Mouse (Mus musculus) limb, embryonic 13.5 days (tissue): ENCODE measurements around the gene Prpf38b. TPM values are rescaled to one million over a fixed set of nuclear protein-coding genes. Genes with fewer than 3 reads are reported as not detected.
"Not testable (repeated sequence)": the region's sequence is repeated elsewhere in the genome, so short reads cannot be mapped to it uniquely, and the experiment has no call there.

ENCODE experiments used
- ATAC-seq: fragments of 200-750 bp; cut with Nextera tagmentation; 2 replicates; pipeline ENCODE4 v1.8.0; 2017; ENCODE audit warnings: low read depth, moderate number of reproducible peaks, moderate TSS enrichment; ENCODE audit not compliant: low FRiP score
- H3K27ac ChIP-seq: fragments of 300-500 bp; sonication (generic); 2 replicates; pipeline ENCODE4 v1.5.1; 2015; ENCODE audit warnings: inconsistent platforms, mild to moderate bottlenecking, moderate library complexity
- H3K27me3 ChIP-seq: fragments of 300-500 bp; sonication (generic); 2 replicates; pipeline ENCODE4 v1.6.1; 2015; ENCODE audit warnings: mild to moderate bottlenecking, inconsistent platforms
- H3K36me3 ChIP-seq: fragments of 300-500 bp; sonication (generic); 2 replicates; pipeline ENCODE4 v1.6.1; 2015; ENCODE audit warnings: inconsistent platforms, mild to moderate bottlenecking, moderate library complexity
- H3K4me1 ChIP-seq: fragments of 300-500 bp; sonication (generic); 2 replicates; pipeline ENCODE4 v1.6.1; 2015; ENCODE audit warnings: inconsistent platforms
- H3K4me2 ChIP-seq: fragments of 300-500 bp; sonication (generic); replicated peaks from 2 replicates; pipeline ENCODE4 v1.6.1; 2015; ENCODE audit warnings: inconsistent platforms, mild to moderate bottlenecking, moderate library complexity
- H3K4me3 ChIP-seq: fragments of 300-500 bp; sonication (generic); 2 replicates; pipeline ENCODE4 v1.5.1; 2015; ENCODE audit warnings: moderate library complexity, mild to moderate bottlenecking, inconsistent platforms
- H3K9ac ChIP-seq: fragments of 300-500 bp; sonication (generic); 2 replicates; pipeline ENCODE4 v1.6.1; 2015; ENCODE audit warnings: mild to moderate bottlenecking, inconsistent platforms
- H3K9me3 ChIP-seq: fragments of 300-500 bp; sonication (generic); 2 replicates; pipeline ENCODE4 v1.6.1; 2016; ENCODE audit warnings: inconsistent platforms
- WGBS: fragments of 180-500 bp; shearing (Covaris S2); methylation state at CpG from one replicate; pipeline ENCODE4 v1.1.7; 2015; 5-methylcytosine and 5-hydroxymethylcytosine counted together
- polyA plus RNA-seq: library from polyadenylated mRNA; unstranded; fragments of >200 nt; fragmentation: Nextera tagmentation; extraction: Ambion mirVana; gene quantifications from 2 replicates; pipeline ENCODE4 v1.2.1, GENCODE M21; 2015

Prpf38b gene
- polyA plus RNA-seq, 1 experiment from 2014 or later, result 82.3 TPM

- no peak for ATAC-seq
- Histone ChIP-seq H3K36me3 (no peaks in the 10 kb centered on the region), H3K4me1 (no peaks in the 10 kb centered on the region), H3K4me2 (no peak overlapping the region), H3K9me3 (no peaks in the 10 kb centered on the region), H3K4me3 (no peak overlapping the region), H3K27ac (no peak overlapping the region), H3K9ac (no peak overlapping the region), H3K27me3 (no peaks in the 10 kb centered on the region)
- 78% methylated on average over 6 of the region's 6 CpGs for WGBS
Observed at GRCm38 (mm10) chr3:108870631-108871030, 40.9 kb downstream of the Prpf38b start.

GRCm38 (mm10) chr3:108867449-108867848 is 44.1 kb downstream of the Prpf38b start:
- no peak overlapping the region for H3K4me3 ChIP-seq
- H3K27ac ChIP-seq, result no peak overlapping the region
- H3K4me1 ChIP-seq, result no peaks in the 10 kb centered on the region
- WGBS, result 91% methylated on average over 3 of the region's 3 CpGs
- no peaks in the 10 kb centered on the region for H3K27me3 ChIP-seq
- H3K36me3 ChIP-seq, result no peaks in the 10 kb centered on the region
- H3K9ac ChIP-seq, result no peak overlapping the region
- no peak overlapping the region for H3K4me2 ChIP-seq
- no peaks in the 10 kb centered on the region for H3K9me3 ChIP-seq
- no peak for ATAC-seq

GRCm38 (mm10) chr3:108865676-108866075 is 45.9 kb downstream of the Prpf38b start:
- Histone ChIP-seq H3K4me3 (no peak overlapping the region), H3K9ac (no peak overlapping the region), H3K9me3 (peaks cover 3% of the 10 kb centered on the region; the same call in 1 of the 2 replicates), H3K27me3 (no peaks in the 10 kb centered on the region), H3K4me2 (no peak overlapping the region), H3K27ac (no peak overlapping the region), H3K4me1 (no peaks in the 10 kb centered on the region), H3K36me3 (no peaks in the 10 kb centered on the region)
- WGBS, result 95% methylated on average over 3 of the region's 3 CpGs
- no peak for ATAC-seq

- Histone ChIP-seq H3K36me3 (no peaks in the 10 kb centered on the region), H3K27ac (no peak overlapping the region), H3K9me3 (peaks cover 3% of the 10 kb centered on the region; the same call in 1 of the 2 replicates), H3K4me1 (no peaks in the 10 kb centered on the region; the same call in 1 of the 2 replicates), H3K4me3 (no peak overlapping the region), H3K9ac (no peak overlapping the region), H3K27me3 (no peaks in the 10 kb centered on the region), H3K4me2 (no peak overlapping the region)
- ATAC-seq, result no peak
- WGBS, result 32% methylated on average over 3 of the region's 3 CpGs
Observed at GRCm38 (mm10) chr3:108865129-108865528, 46.4 kb downstream of the Prpf38b start.

GRCm38 (mm10) chr3:108863091-108863490 is 48.4 kb downstream of the Prpf38b start:
- Histone ChIP-seq H3K9me3 (peaks cover 3% of the 10 kb centered on the region; the same call in 1 of the 2 replicates), H3K4me2 (no peak overlapping the region), H3K4me3 (no peak overlapping the region), H3K4me1 (peaks cover 19% of the 10 kb centered on the region), H3K9ac (no peak overlapping the region), H3K27ac (no peak overlapping the region), H3K27me3 (no peaks in the 10 kb centered on the region), H3K36me3 (no peaks in the 10 kb centered on the region)
- WGBS, result 66% methylated on average over 10 of the region's 10 CpGs
- no peak for ATAC-seq

GRCm38 (mm10) chr3:108862282-108862681 is 49.2 kb downstream of the Prpf38b start:
- not testable (repeated sequence) for ATAC-seq, H3K4me2 ChIP-seq

GRCm38 (mm10) chr3:108860786-108861185 is 50.7 kb downstream of the Prpf38b start:
- 75% methylated on average over 2 of the region's 2 CpGs for WGBS
- no peak overlapping the region for H3K4me3 ChIP-seq
- H3K4me1 ChIP-seq, result peaks cover 38% of the 10 kb centered on the region
- no peak overlapping the region for H3K9ac ChIP-seq
- peaks cover 3% of the 10 kb centered on the region; the same call in 1 of the 2 replicates for H3K9me3 ChIP-seq
- H3K4me2 ChIP-seq, result no peak overlapping the region
- no peaks in the 10 kb centered on the region for H3K36me3 ChIP-seq
- no peaks in the 10 kb centered on the region for H3K27me3 ChIP-seq
- ATAC-seq, result no peak
- no peak overlapping the region for H3K27ac ChIP-seq

More at GRCm38 (mm10) chr3:108862282-108862681, 49.2 kb downstream of the Prpf38b start:
- not testable (repeated sequence) for H3K27me3 ChIP-seq, H3K4me3 ChIP-seq, H3K9me3 ChIP-seq, H3K27ac ChIP-seq, H3K36me3 ChIP-seq, H3K9ac ChIP-seq
- 78% methylated on average over 4 of the region's 4 CpGs for WGBS
- H3K4me1 ChIP-seq, result peaks cover 23% of the 10 kb centered on the region

- Histone ChIP-seq H3K27ac (peak overlapping the region; percentile 69; the same call in 1 of the 2 replicates), H3K9ac (no peak overlapping the region)
Observed at GRCm38 (mm10) chr3:108858231-108858770, 53.2 kb downstream of the Prpf38b start.

GRCm38 (mm10) chr3:108857714-108858113 is 53.8 kb downstream of the Prpf38b start:
- Histone ChIP-seq H3K27ac (peak overlapping the region; percentile 69; the same call in 1 of the 2 replicates), H3K4me3 (no peak overlapping the region), H3K4me2 (peak overlapping the region; percentile 34), H3K9me3 (peaks cover 3% of the 10 kb centered on the region; the same call in 1 of the 2 replicates), H3K9ac (no peak overlapping the region), H3K36me3 (no peaks in the 10 kb centered on the region), H3K27me3 (no peaks in the 10 kb centered on the region), H3K4me1 (peaks cover 48% of the 10 kb centered on the region)
- 0 out of 2 replicates have a peak, but pooled peaks have one; percentile 3 for ATAC-seq
- 59% methylated on average over 1 of the region's 1 CpGs for WGBS

More at GRCm38 (mm10) chr3:108858231-108858770, 53.2 kb downstream of the Prpf38b start:
- H3K4me3 ChIP-seq, result no peak overlapping the region
- peaks cover 3% of the 10 kb centered on the region; the same call in 1 of the 2 replicates for H3K9me3 ChIP-seq
- H3K36me3 ChIP-seq, result no peaks in the 10 kb centered on the region
- peak overlapping the region; percentile 34 for H3K4me2 ChIP-seq
- ATAC-seq, result peak; percentile 94
- WGBS, result 15% methylated on average over 7 of the region's 7 CpGs
- no peaks in the 10 kb centered on the region for H3K27me3 ChIP-seq
- H3K4me1 ChIP-seq, result peaks cover 48% of the 10 kb centered on the region

- no peak overlapping the region for H3K4me2 ChIP-seq
- H3K27ac ChIP-seq, result no peak overlapping the region
- no peak overlapping the region for H3K9ac ChIP-seq
- ATAC-seq, result no peak
- whole genome bisulfite sequencing, result 30% methylated on average over 3 of the region's 3 CpGs
- H3K27me3 ChIP-seq, result no peaks in the 10 kb centered on the region
- no peaks in the 10 kb centered on the region for H3K36me3 ChIP-seq
- H3K4me3 ChIP-seq, result no peak overlapping the region
- peaks cover 48% of the 10 kb centered on the region for H3K4me1 ChIP-seq
- H3K9me3 ChIP-seq, result peaks cover 2% of the 10 kb centered on the region; the same call in 1 of the 2 replicates
Observed at GRCm38 (mm10) chr3:108857124-108857470, 54.4 kb downstream of the Prpf38b start.

GRCm38 (mm10) chr3:108856386-108857123 is 55.0 kb downstream of the Prpf38b start:
- Histone ChIP-seq H3K4me3 (no peak overlapping the region), H3K9me3 (no peaks in the 10 kb centered on the region), H3K27me3 (no peaks in the 10 kb centered on the region), H3K27ac (peak overlapping the region; percentile 33; the same call in 1 of the 2 replicates), H3K36me3 (no peaks in the 10 kb centered on the region), H3K4me2 (no peak overlapping the region), H3K4me1 (peaks cover 48% of the 10 kb centered on the region), H3K9ac (no peak overlapping the region)
- no peak for ATAC-seq
- WGBS, result 44% methylated on average over 8 of the region's 8 CpGs

- peak overlapping the region; percentile 33; the same call in 1 of the 2 replicates for H3K27ac ChIP-seq
- no peak overlapping the region for H3K4me3 ChIP-seq
- peaks cover 48% of the 10 kb centered on the region for H3K4me1 ChIP-seq
- WGBS, result 71% methylated on average over 10 of the region's 10 CpGs
- H3K9ac ChIP-seq, result no peak overlapping the region; the same call in 1 of the 2 replicates
- no peak for ATAC-seq
- H3K9me3 ChIP-seq, result no peaks in the 10 kb centered on the region
- no peaks in the 10 kb centered on the region for H3K36me3 ChIP-seq
- H3K4me2 ChIP-seq, result no peak overlapping the region
- H3K27me3 ChIP-seq, result no peaks in the 10 kb centered on the region
Observed at GRCm38 (mm10) chr3:108855864-108856263, 55.7 kb downstream of the Prpf38b start.
